Mouse (Mus musculus) c-Kit-negative CD71-positive TER-119-positive erythroid progenitor cells, embryonic 14.5 days (primary cell): ENCODE data around the gene Hmox1.
A peak's percentile ranks its signal among the peaks of the same experiment; 100 is the strongest.

Experiments
- DNase-seq: peaks from one replicate; pipeline ENCODE4 v3.0.0-alpha.2; 2013; ENCODE audit warnings: low read depth, low spot score

Gene Hmox1

GRCm38 (mm10) chr8:75088989-75089881, 4.2 kb upstream of the Hmox1 start:
- no peak for DNase-seq

- no peak for DNase-seq
These were observed 2.5 kb upstream of the Hmox1 start for GRCm38 (mm10) chr8:75090781-75091365.

GRCm38 (mm10) chr8:75102956-75103355, 9.5 kb downstream of the Hmox1 start:
- no peak for DNase-seq

GRCm38 (mm10) chr8:75103376-75103878, 10.0 kb downstream of the Hmox1 start:
- no peak for DNase-seq

- peak; percentile 76 for DNase-seq
These were observed 15.3 kb downstream of the Hmox1 start for GRCm38 (mm10) chr8:75108527-75109235.

- DNase-seq, result peak; percentile 100
These were observed 16.0 kb downstream of the Hmox1 start, which contains the start of gene Mcm5 for GRCm38 (mm10) chr8:75109236-75109967. Mcm5 (plus strand) TSS chr8:75109569.

GRCm38 (mm10) chr8:75110093-75110492, 16.7 kb downstream of the Hmox1 start:
- DNase-seq, result no peak

GRCm38 (mm10) chr8:75118505-75118904, 25.1 kb downstream of the Hmox1 start:
- DNase-seq, result no peak

- no peak for DNase-seq
These were observed 25.9 kb downstream of the Hmox1 start for GRCm38 (mm10) chr8:75119287-75119686.

- DNase-seq, result no peak
These were observed 26.3 kb downstream of the Hmox1 start for GRCm38 (mm10) chr8:75119747-75120146.

- no peak for DNase-seq
These were observed 34.0 kb downstream of the Hmox1 start for GRCm38 (mm10) chr8:75127406-75127805.

GRCm38 (mm10) chr8:75132485-75132884, 39.1 kb downstream of the Hmox1 start:
- DNase-seq, result no peak

- no peak for DNase-seq
These were observed 40.0 kb downstream of the Hmox1 start for GRCm38 (mm10) chr8:75133399-75133798.

- DNase-seq, result no peak
These were observed 41.4 kb downstream of the Hmox1 start for GRCm38 (mm10) chr8:75134603-75135391.

GRCm38 (mm10) chr8:75135756-75136155, 42.3 kb downstream of the Hmox1 start:
- no peak for DNase-seq

- no peak for DNase-seq
These were observed 42.8 kb downstream of the Hmox1 start for GRCm38 (mm10) chr8:75136256-75136655.

GRCm38 (mm10) chr8:75137536-75137935, 44.1 kb downstream of the Hmox1 start:
- no peak for DNase-seq
